Mouse (Mus musculus) heart, postnatal 4 days (tissue): Measurements from ENCODE around the gene Plcb1. TPM values are rescaled to one million over a fixed set of nuclear protein-coding genes. Genes with fewer than 3 reads are reported as not detected.
A peak's percentile ranks its signal among the peaks of the same experiment; 100 is the strongest.
"Not testable (repeated sequence)": the region's sequence is repeated elsewhere in the genome, so short reads cannot be mapped to it uniquely, and the experiment has no call there.

Experiments used
- DNase-seq: peaks from one replicate; pipeline ENCODE4 v3.0.0; 2021
- total RNA-seq, 2 experiments: library from RNA; stranded (reverse); gene quantifications; 2 replicates each; pipeline ENCODE4 v1.2.3; 2021

The Plcb1 gene
- total RNA-seq, 2 experiments from 2014 or later, result 6.2 to 7.0 TPM

GRCm38 (mm10) chr2:134976796-134977330, 191.0 kb downstream of the Plcb1 start:
- peak; percentile 6 for DNase-seq

- DNase-seq, result no peak
Measured at GRCm38 (mm10) chr2:134977641-134978040, 191.8 kb downstream of the Plcb1 start.

- DNase-seq, result no peak
Measured at GRCm38 (mm10) chr2:134981394-134981793, 195.5 kb downstream of the Plcb1 start.

GRCm38 (mm10) chr2:134984884-134985283, 199.0 kb downstream of the Plcb1 start:
- DNase-seq, result no peak

- no peak for DNase-seq
Measured at GRCm38 (mm10) chr2:134987978-134988377, 202.1 kb downstream of the Plcb1 start.

- DNase-seq, result no peak
Measured at GRCm38 (mm10) chr2:134989650-134990292, 203.9 kb downstream of the Plcb1 start.

GRCm38 (mm10) chr2:135007134-135007533, 221.3 kb downstream of the Plcb1 start:
- DNase-seq, result no peak

- DNase-seq, result not testable (repeated sequence)
Measured at GRCm38 (mm10) chr2:135007885-135008284, 222.0 kb downstream of the Plcb1 start.

GRCm38 (mm10) chr2:135010371-135010770, 224.5 kb downstream of the Plcb1 start:
- DNase-seq, result no peak

GRCm38 (mm10) chr2:135015501-135015900, 229.6 kb downstream of the Plcb1 start:
- DNase-seq, result no peak

- no peak for DNase-seq
Measured at GRCm38 (mm10) chr2:135018275-135018674, 232.4 kb downstream of the Plcb1 start.

GRCm38 (mm10) chr2:135018708-135019107, 232.8 kb downstream of the Plcb1 start:
- DNase-seq, result no peak

GRCm38 (mm10) chr2:135019588-135019987, 233.7 kb downstream of the Plcb1 start:
- no peak for DNase-seq

GRCm38 (mm10) chr2:135029288-135029687, 243.4 kb downstream of the Plcb1 start:
- no peak for DNase-seq

- peak; percentile 8 for DNase-seq
Measured at GRCm38 (mm10) chr2:135029700-135030099, 243.8 kb downstream of the Plcb1 start.

- peak; percentile 59 for DNase-seq
Measured at GRCm38 (mm10) chr2:135035640-135036260, 249.9 kb downstream of the Plcb1 start.

- no peak for DNase-seq
Measured at GRCm38 (mm10) chr2:135048791-135049190, 262.9 kb downstream of the Plcb1 start.

GRCm38 (mm10) chr2:135049283-135049682, 263.4 kb downstream of the Plcb1 start:
- DNase-seq, result no peak

- no peak for DNase-seq
Measured at GRCm38 (mm10) chr2:135051540-135052288, 265.8 kb downstream of the Plcb1 start.

GRCm38 (mm10) chr2:135053391-135053790, 267.5 kb downstream of the Plcb1 start:
- no peak for DNase-seq

- no peak for DNase-seq
Measured at GRCm38 (mm10) chr2:135067419-135067818, 281.6 kb downstream of the Plcb1 start.

- no peak for DNase-seq
Measured at GRCm38 (mm10) chr2:135071349-135071748, 285.5 kb downstream of the Plcb1 start.

GRCm38 (mm10) chr2:135072503-135072902, 286.6 kb downstream of the Plcb1 start:
- no peak for DNase-seq
